Mouse (Mus musculus) ES-E14 (cell line): ENCODE data around the gene Ell. TPM values are rescaled to one million over a fixed set of nuclear protein-coding genes. Genes with fewer than 3 reads are reported as not detected.

ENCODE experiments used
- DNase-seq: peaks from one replicate; pipeline ENCODE4 v3.0.0-alpha.2; 2013; ENCODE audit warnings: low read depth, low spot score
- H3K27ac ChIP-seq: 2 replicates; pipeline ENCODE4 v1.5.1; 2012; ENCODE audit warnings: low read depth, mild to moderate bottlenecking, low read length, moderate library complexity, mixed read lengths; ENCODE audit not compliant: poor library complexity, insufficient read depth, severe bottlenecking
- H3K36me3 ChIP-seq: 2 replicates; pipeline ENCODE4 v1.6.1; 2012; ENCODE audit warnings: mild to moderate bottlenecking, low read length, moderate library complexity, mixed read lengths; ENCODE audit not compliant: control insufficient read depth, poor library complexity, insufficient read depth, severe bottlenecking
- H3K4me1 ChIP-seq, 2 experiments: fragments of 150-350 bp in 1 of 2; sonication (generic) in 1 of 2; 2 replicates each; pipeline ENCODE4 v1.6.1; 2012; ENCODE audit warnings: low read length in 2 of 2, mild to moderate bottlenecking in 1 of 2, mixed read lengths in 1 of 2; ENCODE audit not compliant: control insufficient read depth in 2 of 2, insufficient read depth in 2 of 2, poor library complexity in 1 of 2
- H3K4me3 ChIP-seq, 2 experiments: fragments of 150-350 bp in 1 of 2; sonication (generic) in 1 of 2; 2 replicates each; pipeline ENCODE4 v1.5.1; 2012; ENCODE audit warnings: low read length in 2 of 2, low read depth in 1 of 2, mild to moderate bottlenecking in 1 of 2, mixed read lengths in 1 of 2; ENCODE audit not compliant: insufficient read depth in 1 of 2, poor library complexity in 1 of 2, severe bottlenecking in 1 of 2
- H3K9ac ChIP-seq: 2 replicates; pipeline ENCODE4 v1.6.1; 2012; ENCODE audit warnings: low read depth, mild to moderate bottlenecking, low read length, mixed read lengths; ENCODE audit not compliant: poor library complexity, insufficient read depth, severe bottlenecking
- H3K9me3 ChIP-seq: fragments of 150-350 bp; sonication (generic); 2 replicates; pipeline ENCODE4 v1.6.1; 2012; ENCODE audit warnings: low read depth, mild to moderate bottlenecking, low read length; ENCODE audit not compliant: control insufficient read depth, insufficient read depth
- CHD2 ChIP-seq: IDR thresholded peaks from 2 replicates; pipeline ENCODE4 v1.6.1; 2014; ENCODE audit warnings: mild to moderate bottlenecking, low read depth, low read length, inconsistent platforms
- HCFC1 ChIP-seq: IDR thresholded peaks from 2 replicates; pipeline ENCODE4 v1.6.1; 2012; ENCODE audit warnings: low read length, inconsistent platforms, borderline replicate concordance; ENCODE audit not compliant: insufficient read depth
- MAFK ChIP-seq: IDR thresholded peaks from 2 replicates; pipeline ENCODE4 v1.6.1; 2014; ENCODE audit warnings: mild to moderate bottlenecking, low read depth, low read length, inconsistent platforms; ENCODE audit not compliant: insufficient read depth
- ZC3H11A ChIP-seq: IDR thresholded peaks from 2 replicates; pipeline ENCODE4 v1.6.1; 2012; ENCODE audit warnings: low read depth, mild to moderate bottlenecking, inconsistent platforms, low read length, borderline replicate concordance
- ZNF384 ChIP-seq: IDR thresholded peaks from 2 replicates; pipeline ENCODE4 v1.6.1; 2012; ENCODE audit warnings: low read depth, low read length, inconsistent platforms
- in situ Hi-C, 2 experiments: fragments of 600-800 bp; cut with MboI; formaldehyde crosslinking; loops; one replicate each; pipeline ENCODE4 v1.15.1; 2025; ENCODE audit warnings: low sequenced_read_pairs in 2 of 2, inconsistent platforms in 1 of 2; ENCODE audit not compliant: unreplicated experiment in 2 of 2
- total RNA-seq: library from RNA; depleted of rRNA; stranded (reverse); fragments of 300-350 nt; gene quantifications from 2 replicates; pipeline ENCODE4 v1.2.3, GENCODE M21; 2012

The Ell gene
- total RNA-seq, 1 experiment = 15.8 TPM

GRCm38 (mm10) chr8:70597417-70598272, 58.4 kb downstream of the Ell start:
- in situ Hi-C loops = no loop called here
- TF ChIP-seq CHD2 (no peak), HCFC1 (no peak), ZC3H11A (no peak), MAFK (no peak), ZNF384 (no peak)
- H3K4me3 ChIP-seq = peak overlapping the region; percentile 43 to 66
- peak overlapping the region; percentile 63 for H3K9ac ChIP-seq
- DNase-seq = no peak
- no peaks in the 10 kb centered on the region for H3K9me3 ChIP-seq
- peaks cover 48% of the 10 kb centered on the region for H3K36me3 ChIP-seq
- no peak overlapping the region for H3K27ac ChIP-seq
- H3K4me1 ChIP-seq = peaks cover 2 to 38% of the 10 kb centered on the region in 2 experiments; a peak in 2 of 4 replicates

- no peaks in the 10 kb centered on the region for H3K9me3 ChIP-seq
- peaks cover 48% of the 10 kb centered on the region for H3K36me3 ChIP-seq
- in situ Hi-C loops = no loop called here
- DNase-seq = no peak
- peaks cover 2 to 38% of the 10 kb centered on the region in 2 experiments; a peak in 2 of 4 replicates for H3K4me1 ChIP-seq
- H3K27ac ChIP-seq = no peak overlapping the region
- TF ChIP-seq CHD2 (no peak), ZNF384 (no peak), ZC3H11A (no peak), HCFC1 (no peak), MAFK (no peak)
- peak overlapping the region; percentile 63 for H3K9ac ChIP-seq
- peak overlapping the region; percentile 43 to 66 for H3K4me3 ChIP-seq
Measured at GRCm38 (mm10) chr8:70598283-70598682, 59.0 kb downstream of the Ell start.

GRCm38 (mm10) chr8:70598722-70599121, 59.5 kb downstream of the Ell start:
- no peaks in the 10 kb centered on the region for H3K9me3 ChIP-seq
- H3K36me3 ChIP-seq = peaks cover 48% of the 10 kb centered on the region
- TF ChIP-seq CHD2 = no peak
- no peak for TF ChIP-seq ZNF384
- TF ChIP-seq MAFK = no peak
- no peak for TF ChIP-seq HCFC1
- TF ChIP-seq ZC3H11A = no peak
- no peak for DNase-seq
- H3K9ac ChIP-seq = peak overlapping the region; percentile 52
- H3K27ac ChIP-seq = no peak overlapping the region
- peak overlapping the region; percentile 43 to 66; a peak in 3 of 4 replicates for H3K4me3 ChIP-seq
- in situ Hi-C loops = no loop called here
- H3K4me1 ChIP-seq = peaks cover 2 to 36% of the 10 kb centered on the region in 2 experiments; a peak in 2 of 4 replicates

GRCm38 (mm10) chr8:70599507-70600290, 60.4 kb downstream of the Ell start:
- TF ChIP-seq ZNF384 = no peak
- no peak for TF ChIP-seq HCFC1
- no peak for TF ChIP-seq MAFK
- no peak for TF ChIP-seq ZC3H11A
- no peak for TF ChIP-seq CHD2
- H3K4me3 ChIP-seq = no peak overlapping the region
- no peak overlapping the region for H3K9ac ChIP-seq
- in situ Hi-C loops = no loop called here
- no peak for DNase-seq
- H3K27ac ChIP-seq = no peak overlapping the region
- peaks cover 48% of the 10 kb centered on the region for H3K36me3 ChIP-seq
- no peaks in the 10 kb centered on the region for H3K9me3 ChIP-seq
- peaks cover 2 to 43% of the 10 kb centered on the region in 2 experiments; a peak in 2 of 4 replicates for H3K4me1 ChIP-seq
